Mouse (Mus musculus) megakaryocyte, embryonic 14.5 days (primary cell): Measurements from ENCODE around the gene Rnf167.

Source experiments
- FLI1 ChIP-seq: IDR thresholded peaks from 2 replicates; pipeline ENCODE4 v1.6.1; 2012; ENCODE audit warnings: low read length, inconsistent platforms, mixed read lengths
- GATA1 ChIP-seq: IDR thresholded peaks from 3 replicates; pipeline ENCODE4 v1.6.1; 2012; ENCODE audit warnings: mixed read lengths, low read length, inconsistent platforms, borderline replicate concordance

- TF ChIP-seq GATA1 (no peak), FLI1 (no peak)
Observed at GRCm38 (mm10) chr11:70674014-70674413, 27.0 kb downstream of the Rnf167 start.
